Mouse (Mus musculus) kidney, embryonic 14.5 days (tissue): ENCODE measurements around the gene Samsn1. TPM values are rescaled to one million over a fixed set of nuclear protein-coding genes. Genes with fewer than 3 reads are reported as not detected.

Source experiments
- ATAC-seq: fragments of 200-750 bp; cut with Nextera tagmentation; 2 replicates; pipeline ENCODE4 v1.8.0; 2017; ENCODE audit warnings: moderate number of reproducible peaks, mild to moderate bottlenecking, moderate TSS enrichment, moderate library complexity; ENCODE audit not compliant: low FRiP score, low TSS enrichment
- H3K27ac ChIP-seq: fragments of 300-500 bp; sonication (generic); 2 replicates; pipeline ENCODE4 v1.5.1; 2014; ENCODE audit warnings: low read depth, mild to moderate bottlenecking, low read length, moderate library complexity, mixed read lengths
- H3K27me3 ChIP-seq: fragments of 300-500 bp; sonication (generic); 2 replicates; pipeline ENCODE4 v1.6.1; 2014; ENCODE audit warnings: mild to moderate bottlenecking, low read length; ENCODE audit not compliant: control insufficient read depth, insufficient read depth
- H3K36me3 ChIP-seq: fragments of 300-500 bp; sonication (generic); 2 replicates; pipeline ENCODE4 v1.6.1; 2014; ENCODE audit warnings: low read length, mixed read lengths; ENCODE audit not compliant: control insufficient read depth, insufficient read depth
- H3K4me1 ChIP-seq: fragments of 300-500 bp; sonication (generic); 2 replicates; pipeline ENCODE4 v1.6.1; 2014; ENCODE audit warnings: low read length, mixed read lengths; ENCODE audit not compliant: control insufficient read depth, insufficient read depth
- H3K4me2 ChIP-seq: fragments of 300-500 bp; sonication (generic); replicated peaks from 2 replicates; pipeline ENCODE4 v1.6.1; 2014; ENCODE audit warnings: low read depth, mild to moderate bottlenecking, low read length
- H3K4me3 ChIP-seq: fragments of 300-500 bp; sonication (generic); 2 replicates; pipeline ENCODE4 v1.5.1; 2014; ENCODE audit warnings: mild to moderate bottlenecking, low read length
- H3K9ac ChIP-seq: fragments of 300-500 bp; sonication (generic); 2 replicates; pipeline ENCODE4 v1.6.1; 2014; ENCODE audit warnings: low read depth, mild to moderate bottlenecking, low read length, moderate library complexity
- H3K9me3 ChIP-seq: fragments of 300-500 bp; sonication (generic); 2 replicates; pipeline ENCODE4 v1.6.1; 2016; ENCODE audit warnings: low read length; ENCODE audit not compliant: control insufficient read depth
- WGBS: fragments of 180-500 bp; shearing (Covaris S2); extraction: QIAGEN DNeasy Blood & Tissue Kit; methylation state at CpG from one replicate; pipeline ENCODE4 v1.1.7; 2014; 5-methylcytosine and 5-hydroxymethylcytosine counted together
- polyA plus RNA-seq: library from polyadenylated mRNA; unstranded; fragments of >200 nt; fragmentation: Nextera tagmentation; extraction: Ambion mirVana; gene quantifications from 2 replicates; pipeline ENCODE4 v1.2.1, GENCODE M21; 2014

Samsn1 gene
- polyA plus RNA-seq, 1 experiment from 2014 or later, result 3.6 TPM

GRCm38 (mm10) chr16:75970266-75970998, 51.6 kb downstream of the Samsn1 start:
- Histone ChIP-seq H3K27ac (no peak overlapping the region), H3K9me3 (no peaks in the 10 kb centered on the region), H3K9ac (no peak overlapping the region), H3K4me1 (no peaks in the 10 kb centered on the region), H3K36me3 (no peaks in the 10 kb centered on the region), H3K27me3 (no peaks in the 10 kb centered on the region), H3K4me3 (no peak overlapping the region), H3K4me2 (no peak overlapping the region)
- 75% methylated on average over 6 of the region's 6 CpGs for WGBS
- no peak for ATAC-seq

- peak; percentile 71; the same call in 1 of the 2 replicates for ATAC-seq
- WGBS, result 44% methylated on average over 8 of the region's 8 CpGs
- no peaks in the 10 kb centered on the region for H3K27me3 ChIP-seq
These were observed 60.1 kb downstream of the Samsn1 start for GRCm38 (mm10) chr16:75962021-75962420.

GRCm38 (mm10) chr16:75961487-75961886, 60.6 kb downstream of the Samsn1 start:
- H3K9me3 ChIP-seq, result no peaks in the 10 kb centered on the region
- no peak overlapping the region for H3K4me2 ChIP-seq
- no peak overlapping the region for H3K27ac ChIP-seq
- no peak overlapping the region for H3K4me3 ChIP-seq
- WGBS, result 16% methylated on average over 5 of the region's 5 CpGs
- no peaks in the 10 kb centered on the region for H3K36me3 ChIP-seq
- no peak overlapping the region for H3K9ac ChIP-seq
- ATAC-seq, result peak; percentile 77
- no peaks in the 10 kb centered on the region for H3K27me3 ChIP-seq
- no peaks in the 10 kb centered on the region for H3K4me1 ChIP-seq

More at GRCm38 (mm10) chr16:75962021-75962420, 60.1 kb downstream of the Samsn1 start:
- Histone ChIP-seq H3K9ac (no peak overlapping the region), H3K9me3 (no peaks in the 10 kb centered on the region), H3K4me3 (no peak overlapping the region), H3K36me3 (no peaks in the 10 kb centered on the region), H3K4me1 (no peaks in the 10 kb centered on the region), H3K27ac (no peak overlapping the region), H3K4me2 (no peak overlapping the region)

- H3K4me1 ChIP-seq, result no peaks in the 10 kb centered on the region
- H3K4me2 ChIP-seq, result no peak overlapping the region
- ATAC-seq, result no peak
- no peak overlapping the region for H3K27ac ChIP-seq
- no peaks in the 10 kb centered on the region for H3K27me3 ChIP-seq
- H3K36me3 ChIP-seq, result no peaks in the 10 kb centered on the region
- no peaks in the 10 kb centered on the region for H3K9me3 ChIP-seq
- no peak overlapping the region for H3K4me3 ChIP-seq
- no peak overlapping the region for H3K9ac ChIP-seq
- WGBS, result 60% methylated on average over 7 of the region's 7 CpGs
These were observed 61.0 kb downstream of the Samsn1 start for GRCm38 (mm10) chr16:75961036-75961435.

- H3K27ac ChIP-seq, result no peak overlapping the region
- H3K27me3 ChIP-seq, result no peaks in the 10 kb centered on the region
- H3K9ac ChIP-seq, result no peak overlapping the region
- no peaks in the 10 kb centered on the region for H3K4me1 ChIP-seq
- no peak overlapping the region for H3K4me3 ChIP-seq
- no peak overlapping the region for H3K4me2 ChIP-seq
- H3K9me3 ChIP-seq, result no peaks in the 10 kb centered on the region
- H3K36me3 ChIP-seq, result no peaks in the 10 kb centered on the region
- ATAC-seq, result no peak
These were observed 88.7 kb downstream of the Samsn1 start for GRCm38 (mm10) chr16:75933357-75933756.

- H3K27ac ChIP-seq, result no peak overlapping the region
- H3K27me3 ChIP-seq, result no peaks in the 10 kb centered on the region
- no peaks in the 10 kb centered on the region for H3K9me3 ChIP-seq
- no peaks in the 10 kb centered on the region for H3K36me3 ChIP-seq
- no peak overlapping the region for H3K4me2 ChIP-seq
- WGBS, result 90% methylated on average over 4 of the region's 4 CpGs
- no peak overlapping the region for H3K9ac ChIP-seq
- no peaks in the 10 kb centered on the region for H3K4me1 ChIP-seq
- no peak for ATAC-seq
- H3K4me3 ChIP-seq, result no peak overlapping the region
These were observed 91.9 kb downstream of the Samsn1 start for GRCm38 (mm10) chr16:75930222-75930553.

- no peaks in the 10 kb centered on the region for H3K4me1 ChIP-seq
- H3K4me2 ChIP-seq, result no peak overlapping the region
- H3K9ac ChIP-seq, result no peak overlapping the region
- 70% methylated on average over 11 of the region's 11 CpGs for WGBS
- H3K4me3 ChIP-seq, result no peak overlapping the region
- H3K27me3 ChIP-seq, result no peaks in the 10 kb centered on the region
- no peak for ATAC-seq
- no peaks in the 10 kb centered on the region for H3K9me3 ChIP-seq
- H3K27ac ChIP-seq, result no peak overlapping the region
- no peaks in the 10 kb centered on the region for H3K36me3 ChIP-seq
These were observed 92.4 kb downstream of the Samsn1 start for GRCm38 (mm10) chr16:75929536-75930221.

GRCm38 (mm10) chr16:75926511-75926910, 95.6 kb downstream of the Samsn1 start:
- Histone ChIP-seq H3K9me3 (no peaks in the 10 kb centered on the region), H3K9ac (no peak overlapping the region), H3K27ac (no peak overlapping the region), H3K27me3 (no peaks in the 10 kb centered on the region), H3K4me2 (no peak overlapping the region), H3K4me3 (no peak overlapping the region), H3K36me3 (no peaks in the 10 kb centered on the region), H3K4me1 (no peaks in the 10 kb centered on the region)
- ATAC-seq, result no peak
- WGBS, result 89% methylated on average over 2 of the region's 2 CpGs

GRCm38 (mm10) chr16:75920870-75921269, 101.2 kb downstream of the Samsn1 start:
- Histone ChIP-seq H3K4me2 (no peak overlapping the region), H3K9me3 (no peaks in the 10 kb centered on the region), H3K9ac (no peak overlapping the region), H3K27me3 (no peaks in the 10 kb centered on the region), H3K4me3 (no peak overlapping the region), H3K27ac (no peak overlapping the region), H3K36me3 (no peaks in the 10 kb centered on the region), H3K4me1 (no peaks in the 10 kb centered on the region)
- WGBS, result 89% methylated on average over 4 of the region's 4 CpGs
- no peak for ATAC-seq
